Mouse (Mus musculus) left cerebral cortex, postnatal 25 days (tissue): ENCODE results near the gene Cdh23. TPM values are rescaled to one million over a fixed set of nuclear protein-coding genes. Genes with fewer than 3 reads are reported as not detected.

Source experiments
- DNase-seq, 2 experiments: peaks; one replicate each; pipeline ENCODE4 v3.0.0; 2022; ENCODE audit warnings: low spot score in 2 of 2, mixed read lengths in 1 of 2
- intact Hi-C: fragments of 180-260 bp; cut with DNase I; formaldehyde crosslinking; loops from one replicate; pipeline ENCODE4 v1.15.1; 2025
- total RNA-seq, 2 experiments: library from RNA; stranded (reverse); gene quantifications; 2 replicates each; pipeline ENCODE4 v1.2.3; 2021

The Cdh23 gene
- total RNA-seq, 2 experiments from 2014 or later: 1.7 to 2.5 TPM

DNA sequence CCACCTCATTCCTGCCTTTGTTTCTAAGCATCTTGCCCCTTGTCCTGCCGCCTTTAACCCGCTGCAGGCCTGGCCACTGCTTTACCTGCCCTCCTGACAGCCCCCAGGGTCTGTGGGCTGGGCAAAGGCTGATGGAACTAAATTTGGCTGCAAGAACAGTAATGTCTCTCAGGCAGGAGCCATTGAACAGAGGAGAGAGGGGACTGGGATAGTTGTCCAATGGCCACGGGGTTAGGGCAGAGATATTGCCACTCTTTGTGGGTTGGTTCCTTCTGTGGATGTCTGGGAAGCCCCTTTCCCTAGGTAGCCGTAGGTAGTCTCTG is 342.3 kb downstream of the Cdh23 start:
- no peak for DNase-seq
- intact Hi-C loops: no loop called here

DNA sequence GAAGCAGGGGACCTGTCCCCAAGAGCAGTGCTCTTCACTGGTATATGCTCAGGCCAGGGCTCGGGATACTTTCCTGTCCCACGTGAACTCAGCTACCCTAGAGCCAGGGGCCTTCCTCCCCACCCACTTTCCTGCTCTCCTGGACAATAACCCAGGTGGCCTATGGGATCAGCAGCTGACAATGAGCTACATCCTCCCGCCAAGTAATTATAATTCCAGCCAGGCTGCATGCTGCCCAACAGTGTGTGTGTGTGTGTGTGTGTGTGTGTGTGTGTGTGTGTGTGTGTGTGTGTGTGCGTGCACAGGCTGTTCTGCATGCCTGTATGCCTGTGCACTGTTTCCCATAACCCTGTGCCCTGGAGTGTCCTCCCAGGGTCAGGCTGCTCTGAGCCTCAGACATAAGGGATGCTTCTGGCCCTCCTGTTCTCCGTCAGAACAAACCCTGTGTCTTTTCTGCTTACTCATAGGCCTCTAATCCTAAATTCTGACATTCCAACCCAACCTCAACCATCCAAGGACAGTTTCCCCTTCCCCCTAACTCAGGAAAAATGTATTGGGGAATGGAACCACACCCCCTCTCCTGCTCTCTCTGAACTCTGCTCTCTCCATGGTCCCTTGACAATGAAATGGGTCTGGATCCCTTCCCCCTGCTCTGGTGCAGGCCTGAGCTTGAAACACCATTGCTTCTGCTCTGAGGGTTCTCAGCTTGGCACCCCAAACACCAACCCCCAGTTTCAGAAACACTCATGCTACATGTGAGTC is 342.9 kb downstream of the Cdh23 start:
- DNase-seq: no peak
- intact Hi-C loops: no loop called here

DNA sequence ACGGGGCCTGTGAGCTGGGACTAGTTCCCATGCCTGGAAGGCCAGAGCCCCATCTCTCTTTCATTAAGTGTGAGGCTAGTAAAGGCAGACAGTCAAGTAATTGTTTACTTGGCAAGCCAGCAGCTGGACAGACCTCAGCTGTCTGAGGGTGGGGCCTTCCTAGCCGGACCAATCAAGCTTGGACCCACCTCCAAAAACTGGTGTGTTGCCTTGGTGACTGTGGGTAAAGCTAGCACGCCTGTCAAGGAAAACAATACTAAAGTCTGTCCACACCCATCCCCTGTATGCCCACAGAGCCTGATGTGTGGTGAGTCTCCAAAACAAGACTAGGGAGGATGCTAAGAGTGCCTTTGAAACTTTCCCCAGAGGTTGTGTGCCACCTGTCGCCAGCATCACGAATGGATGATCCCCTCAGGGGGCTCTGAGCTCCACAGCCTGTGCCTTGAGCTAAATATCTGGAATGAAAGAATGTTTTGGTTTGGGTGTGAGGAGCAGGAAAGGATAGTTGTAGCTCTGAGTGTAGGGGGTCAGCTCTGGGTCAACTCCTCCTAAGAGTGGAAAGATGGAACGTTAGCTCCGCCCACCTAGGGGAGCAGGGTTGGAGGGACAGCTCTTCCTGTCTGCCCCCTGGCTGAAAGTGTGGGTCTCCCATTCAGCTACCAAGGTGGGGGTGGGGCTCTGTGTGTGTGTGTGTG is 344.4 kb downstream of the Cdh23 start:
- DNase-seq: no peak
- intact Hi-C loops: no loop called here

DNA sequence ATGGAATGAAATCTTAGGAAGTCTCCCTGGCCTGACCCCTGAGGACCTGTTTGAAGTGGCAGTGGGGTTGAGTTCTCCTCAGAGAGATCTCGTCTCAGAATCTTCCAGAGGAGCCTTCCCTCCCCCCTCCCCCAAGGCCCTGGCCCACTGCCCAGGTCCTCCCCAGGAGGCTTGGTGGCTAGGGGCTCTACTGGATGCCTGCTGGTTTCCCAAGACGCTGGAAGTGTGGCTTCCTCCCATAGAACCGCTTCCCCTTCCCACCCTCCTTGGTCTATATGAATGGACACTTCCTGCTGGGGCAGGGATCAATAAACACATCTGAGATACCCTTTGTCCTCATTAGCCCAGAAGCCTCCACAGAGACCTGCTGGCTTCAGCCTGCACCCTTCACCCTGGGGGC is 345.0 kb downstream of the Cdh23 start:
- intact Hi-C loops: no loop called here

GRCm38 (mm10) chr10:60350805-60351167 is 345.5 kb downstream of the Cdh23 start:
- DNase-seq: peak; percentile 62 to 82
- intact Hi-C loops: no loop called here

More for the DNA sequence above, 345.0 kb downstream of the Cdh23 start:
- DNase-seq: no peak

DNA sequence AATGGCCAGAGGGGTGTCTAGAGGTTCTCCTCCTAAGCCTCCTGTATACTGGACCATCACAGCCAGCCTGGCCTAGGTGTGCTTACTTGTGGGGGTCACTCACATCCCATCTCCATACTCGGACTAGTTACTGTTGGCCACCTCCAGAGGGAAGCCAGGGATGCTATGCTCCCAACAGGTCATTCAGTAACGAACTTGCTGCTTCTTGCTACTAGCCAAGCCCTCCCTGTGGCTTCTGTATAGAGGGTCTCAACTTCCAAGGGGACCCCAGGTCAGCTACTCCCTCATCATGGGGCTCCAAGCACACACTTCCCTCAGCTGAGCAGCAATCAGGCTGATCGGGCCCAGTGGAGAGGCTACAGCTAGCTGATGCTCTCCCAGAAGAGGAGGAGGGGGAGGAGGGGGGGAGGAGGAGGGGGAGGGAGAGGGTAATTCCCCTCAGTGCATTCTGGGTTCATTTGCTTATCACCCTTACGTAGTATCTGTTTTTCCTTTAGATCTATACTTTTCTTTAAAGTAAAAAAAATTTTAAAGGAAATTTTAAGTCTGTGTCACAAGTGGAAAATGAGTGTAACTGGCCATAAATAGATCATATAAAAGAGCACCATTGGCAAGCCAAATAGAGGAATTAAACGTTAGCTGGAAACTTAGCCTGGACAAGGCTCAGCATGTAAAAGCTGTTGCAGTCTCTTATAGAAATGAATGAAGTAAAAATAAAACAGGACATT is 346.0 kb downstream of the Cdh23 start:
- no peak for DNase-seq
- intact Hi-C loops: no loop called here

DNA sequence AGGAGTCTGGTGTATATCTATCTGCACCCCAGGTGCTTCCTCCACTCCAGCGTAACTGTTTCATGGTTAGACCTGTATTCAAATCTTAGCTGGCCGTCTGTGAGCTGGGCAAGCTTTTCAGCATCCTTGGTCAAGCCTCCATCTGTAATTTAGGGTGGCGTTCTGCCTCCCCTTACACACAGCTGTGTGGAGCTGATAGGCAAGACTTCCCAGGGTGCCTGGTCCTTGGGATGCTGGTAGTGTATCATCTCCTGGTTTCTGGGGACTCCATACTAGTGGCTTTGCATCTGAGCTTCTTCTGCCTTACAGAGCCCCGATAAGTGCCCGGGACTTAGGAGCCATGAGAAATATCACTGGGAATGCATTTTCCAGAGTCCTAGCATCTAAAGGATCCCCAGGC is 346.6 kb downstream of the Cdh23 start:
- no peak for DNase-seq
- intact Hi-C loops: no loop called here

DNA sequence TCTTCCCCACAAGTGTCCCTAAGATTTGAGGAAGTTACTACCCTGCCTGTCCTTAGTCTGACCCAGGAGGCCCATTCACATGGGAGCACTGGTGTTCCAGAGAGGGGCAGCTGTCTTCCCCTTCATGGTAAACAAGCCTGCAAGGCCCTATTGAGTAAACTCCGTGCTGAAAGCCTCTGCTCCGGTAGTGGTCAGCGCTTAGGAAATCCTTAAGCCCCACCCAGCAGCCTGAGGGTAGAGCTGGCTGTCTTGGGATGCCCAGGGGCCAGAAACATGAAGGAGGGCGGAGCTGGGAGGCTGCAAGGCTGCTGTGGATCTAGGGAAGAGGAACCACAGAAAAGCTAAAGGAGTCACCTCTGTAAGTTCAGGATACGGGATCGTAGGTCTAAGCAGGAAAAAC is 347.2 kb downstream of the Cdh23 start:
- peak in 1 of 2 experiments; percentile 26 for DNase-seq
- intact Hi-C loops: no loop called here

GRCm38 (mm10) chr10:60347768-60348610 is 348.3 kb downstream of the Cdh23 start:
- intact Hi-C loops: loop anchor here (2.0 kb wide), 1 partner anchor 61 kb away; no protein-coding TSS in a partner anchor
- DNase-seq: no peak

DNA sequence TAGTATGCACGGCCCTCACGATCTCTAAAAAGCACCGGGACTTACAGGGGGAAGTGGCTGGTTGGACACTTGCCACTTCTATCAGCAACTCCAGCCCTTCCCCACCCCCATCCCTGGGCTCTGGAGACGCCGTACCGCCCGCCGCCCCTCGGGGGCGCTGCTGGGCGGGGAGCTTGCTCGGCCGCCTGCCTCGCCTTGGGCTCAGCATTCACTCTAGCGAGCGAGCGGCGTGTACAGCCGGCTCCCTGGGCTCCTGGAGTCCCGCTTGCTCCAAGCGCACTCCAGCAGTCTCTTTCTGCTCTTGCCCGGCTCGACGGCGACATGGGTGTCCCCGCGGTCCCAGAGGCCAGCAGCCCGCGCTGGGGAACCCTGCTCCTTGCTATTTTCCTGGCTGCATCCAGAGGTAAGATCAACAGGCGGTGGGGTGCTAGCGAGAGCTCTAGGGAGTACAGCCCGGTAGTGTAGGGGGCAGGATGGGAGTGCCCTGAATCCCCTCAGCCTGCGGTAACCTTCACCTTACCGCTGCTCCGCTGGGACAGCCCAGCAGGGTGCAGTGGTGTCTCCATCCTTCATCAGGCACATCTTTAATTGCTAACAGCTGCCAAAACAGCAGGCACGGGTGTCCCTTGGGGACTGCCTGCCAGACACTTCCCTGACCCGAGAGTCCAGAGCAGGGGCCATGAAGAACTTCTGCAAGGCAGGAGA is 349.4 kb downstream of the Cdh23 start, which contains the start of gene Vsir:
Gene Vsir, plus strand, starts transcription at position 151 of the 705 bp plus-strand sequence.
- intact Hi-C loops: loop anchor here (2.0 kb wide), 1 partner anchor 62 kb away; no protein-coding TSS in a partner anchor
- peak; percentile 57 to 61 for DNase-seq

DNA sequence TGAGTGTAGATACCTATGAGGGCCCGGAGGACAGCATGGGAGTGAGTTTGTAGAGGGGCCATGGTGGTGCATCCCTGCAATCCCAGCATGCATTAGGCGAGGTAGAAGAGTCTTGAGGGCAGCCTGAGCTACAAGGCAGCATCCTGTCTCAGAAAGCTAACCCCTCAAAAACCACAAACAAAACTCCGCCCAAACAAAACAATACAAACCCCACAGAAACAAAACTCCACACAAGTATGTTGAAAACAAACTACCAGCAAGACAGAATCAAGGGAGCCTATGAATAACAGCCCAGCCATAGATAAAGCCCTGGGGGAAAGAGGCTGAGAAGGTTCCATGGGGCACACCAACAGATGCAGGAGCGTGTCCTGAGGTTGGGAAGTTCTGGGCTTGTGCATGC is 350.2 kb downstream of the Cdh23 start:
- intact Hi-C loops: loop anchor here (2.0 kb wide), 1 partner anchor 63 kb away; no protein-coding TSS in a partner anchor
- no peak for DNase-seq

- no peak for DNase-seq
- intact Hi-C loops: no loop called here
These were observed 352.2 kb downstream of the Cdh23 start for GRCm38 (mm10) chr10:60344111-60344510.

GRCm38 (mm10) chr10:60341528-60341927 is 354.8 kb downstream of the Cdh23 start:
- intact Hi-C loops: no loop called here
- DNase-seq: no peak

DNA sequence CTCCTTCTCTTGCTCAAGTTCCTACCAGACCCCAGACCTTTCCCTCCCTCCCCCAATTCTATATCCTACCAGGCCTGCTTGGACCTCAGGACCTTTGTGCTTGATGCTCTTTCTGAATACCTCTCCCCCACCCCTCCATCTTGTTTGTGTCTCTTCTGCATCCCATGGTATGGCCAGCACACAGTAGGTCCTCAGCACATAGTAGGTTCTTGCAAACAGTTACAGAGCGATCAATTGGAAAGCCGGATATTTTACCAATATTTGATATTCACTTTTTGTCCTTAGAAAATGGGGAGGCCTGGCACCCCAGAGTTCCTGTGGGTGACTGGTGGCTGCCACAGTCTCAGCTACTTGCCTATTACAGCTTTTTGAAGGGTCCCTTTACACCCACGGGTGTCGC is 361.3 kb downstream of the Cdh23 start:
- no peak for DNase-seq
- intact Hi-C loops: no loop called here

DNA sequence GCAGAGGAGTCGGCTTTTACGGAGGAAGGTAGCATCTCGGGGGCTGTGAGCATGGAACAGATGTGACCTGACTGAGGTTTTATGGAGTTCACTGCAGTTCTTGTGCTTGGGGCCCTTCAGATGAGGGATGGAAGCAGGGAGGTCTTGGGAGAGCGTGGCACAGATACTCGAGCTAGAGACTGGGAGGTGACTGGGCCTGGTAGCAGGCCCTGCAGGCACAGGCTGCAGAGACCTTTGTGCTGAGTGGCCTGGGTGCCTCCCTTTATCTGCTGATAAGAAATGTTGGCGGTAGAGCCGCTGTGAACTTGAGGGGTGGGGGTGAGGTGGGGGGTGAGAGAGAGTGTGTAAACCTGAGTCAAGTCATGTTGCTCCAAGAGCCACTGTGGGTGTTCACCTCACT is 361.7 kb downstream of the Cdh23 start:
- DNase-seq: no peak
- intact Hi-C loops: no loop called here

- DNase-seq: peak; percentile 23 to 24
- intact Hi-C loops: no loop called here
These were observed 367.2 kb downstream of the Cdh23 start for GRCm38 (mm10) chr10:60328963-60329650.

- intact Hi-C loops: no loop called here
- DNase-seq: no peak
These were observed 380.1 kb downstream of the Cdh23 start for GRCm38 (mm10) chr10:60316166-60316565.

- peak in 1 of 2 experiments; percentile 50 for DNase-seq
- intact Hi-C loops: no loop called here
These were observed 382.7 kb downstream of the Cdh23 start for GRCm38 (mm10) chr10:60313606-60314005.
